Mouse (Mus musculus): Measurements from ENCODE around the gene Il23a. TPM values are rescaled to one million over a fixed set of nuclear protein-coding genes. Genes with fewer than 3 reads are reported as not detected.
A peak's percentile ranks its signal among the peaks of the same experiment; 100 is the strongest.

Gene Il23a
- 4.1 and 6.1 TPM in 2 replicates for total RNA-seq (2012; rRNA removed)

DNA sequence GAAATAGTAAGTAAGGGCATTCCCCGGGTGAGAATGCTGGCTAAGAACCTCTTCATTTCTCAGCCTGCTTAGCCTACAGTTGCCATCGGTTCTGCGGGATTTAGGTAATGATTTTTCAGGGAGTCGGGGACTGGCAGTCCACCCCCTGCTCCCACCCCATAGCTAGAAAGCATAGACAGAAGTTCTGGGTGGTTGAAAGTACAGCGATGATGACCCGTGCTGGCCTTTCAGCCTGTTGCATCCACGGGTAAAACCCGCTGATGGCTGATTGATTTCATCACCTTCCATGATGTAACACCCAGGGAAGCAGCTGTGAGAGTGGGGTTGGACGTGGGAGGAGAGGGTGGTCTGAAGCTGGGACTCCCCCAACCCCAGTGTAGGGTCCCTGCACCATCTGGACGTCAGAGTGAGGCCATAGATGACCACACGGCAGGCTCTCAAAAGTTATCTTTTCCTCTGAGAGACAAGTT lies at the start of gene Il23a:
Gene Il23a (minus strand): TSS at position 51 of the 470 bp plus-strand sequence.
- in situ Hi-C loops (cut with MboI; ENCODE audit: low sequenced_read_pairs in 2 of 2, unreplicated experiment in 2 of 2): no loop called here
- Histone ChIP-seq H3K36me3 (ENCODE audit: control insufficient read depth, insufficient read depth, low read length, poor library complexity, severe bottlenecking) (no peaks in the 10 kb centered on the region), H3K9ac (ENCODE audit: insufficient read depth, low read depth, low read length, poor library complexity, severe bottlenecking) (peak within 1 kb of the TSS; percentile 27), H3K9me3 (ENCODE audit: control insufficient read depth, insufficient read depth, low read depth, low read length) (no peaks in the 10 kb centered on the region), H3K4me3 (ENCODE audit: insufficient read depth in 1 of 2, low read depth in 1 of 2, low read length in 2 of 2, poor library complexity in 1 of 2, severe bottlenecking in 1 of 2) (peak within 1 kb of the TSS; percentile 23 to 30; a peak in 2 of 4 replicates), H3K27ac (ENCODE audit: insufficient read depth, low read depth, low read length, poor library complexity, severe bottlenecking) (no peak within 1 kb of the TSS), H3K4me1 (ENCODE audit: control insufficient read depth in 2 of 2, insufficient read depth in 2 of 2, low read length in 2 of 2, poor library complexity in 1 of 2) (peaks cover 0 to 5% of the 10 kb centered on the region in 2 experiments; a peak in 1 of 4 replicates)
- DNase-seq (ENCODE audit: low read depth, low spot score): no peak
- TF ChIP-seq HCFC1 (IDR thresholded peaks at IDR 0.05; ENCODE audit: borderline replicate concordance, insufficient read depth, low read length) (no peak), CHD2 (IDR thresholded peaks at IDR 0.05; ENCODE audit: low read depth, low read length) (no peak), MAFK (IDR thresholded peaks at IDR 0.05; ENCODE audit: insufficient read depth, low read depth, low read length) (no peak), ZNF384 (IDR thresholded peaks at IDR 0.05; ENCODE audit: low read depth, low read length) (no peak), ZC3H11A (IDR thresholded peaks at IDR 0.05; ENCODE audit: borderline replicate concordance, low read depth, low read length) (no peak)

DNA sequence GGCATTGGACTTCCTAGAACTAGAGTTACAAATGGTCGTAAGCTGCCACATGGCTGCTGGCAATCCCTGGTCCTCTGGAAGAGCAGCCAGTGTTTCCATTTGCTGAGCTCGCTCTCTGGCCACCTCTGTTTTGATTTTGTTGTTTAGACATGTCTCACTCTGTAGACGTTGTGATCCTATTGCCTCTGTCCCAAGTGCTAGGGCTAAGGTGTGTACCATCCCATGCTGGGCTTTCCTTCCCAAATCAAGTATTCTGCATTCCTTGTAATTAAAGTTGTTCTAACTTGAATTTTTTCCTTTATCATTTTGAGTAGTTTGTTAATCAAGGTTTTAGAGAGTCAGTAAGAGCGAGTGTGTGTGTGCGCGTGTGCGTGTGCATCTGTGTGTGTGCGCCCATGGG lies 49.0 kb upstream of the Il23a start:
- in situ Hi-C loops (cut with MboI; ENCODE audit: low sequenced_read_pairs in 2 of 2, unreplicated experiment in 2 of 2): no loop called here
- Histone ChIP-seq H3K4me1 (ENCODE audit: control insufficient read depth in 2 of 2, insufficient read depth in 2 of 2, low read length in 2 of 2, poor library complexity in 1 of 2) (peaks cover 5 to 7% of the 10 kb centered on the region in 2 experiments; a peak in 3 of 4 replicates), H3K27ac (ENCODE audit: insufficient read depth, low read depth, low read length, poor library complexity, severe bottlenecking) (no peak overlapping the region), H3K36me3 (ENCODE audit: control insufficient read depth, insufficient read depth, low read length, poor library complexity, severe bottlenecking) (peaks cover 25% of the 10 kb centered on the region), H3K4me3 (ENCODE audit: insufficient read depth in 1 of 2, low read depth in 1 of 2, low read length in 2 of 2, poor library complexity in 1 of 2, severe bottlenecking in 1 of 2) (no peak overlapping the region), H3K9ac (ENCODE audit: insufficient read depth, low read depth, low read length, poor library complexity, severe bottlenecking) (no peak overlapping the region), H3K9me3 (ENCODE audit: control insufficient read depth, insufficient read depth, low read depth, low read length) (no peaks in the 10 kb centered on the region)
- TF ChIP-seq HCFC1 (IDR thresholded peaks at IDR 0.05; ENCODE audit: borderline replicate concordance, insufficient read depth, low read length) (no peak), ZC3H11A (IDR thresholded peaks at IDR 0.05; ENCODE audit: borderline replicate concordance, low read depth, low read length) (no peak), MAFK (IDR thresholded peaks at IDR 0.05; ENCODE audit: insufficient read depth, low read depth, low read length) (no peak), ZNF384 (IDR thresholded peaks at IDR 0.05; ENCODE audit: low read depth, low read length) (no peak), CHD2 (IDR thresholded peaks at IDR 0.05; ENCODE audit: low read depth, low read length) (no peak)
- DNase-seq (ENCODE audit: low read depth, low spot score): no peak

- Histone ChIP-seq H3K4me3 (ENCODE audit: insufficient read depth in 1 of 2, low read depth in 1 of 2, low read length in 2 of 2, poor library complexity in 1 of 2, severe bottlenecking in 1 of 2) (no peak overlapping the region), H3K4me1 (ENCODE audit: control insufficient read depth in 2 of 2, insufficient read depth in 2 of 2, low read length in 2 of 2, poor library complexity in 1 of 2) (peaks cover 5 to 9% of the 10 kb centered on the region in 2 experiments; a peak in 3 of 4 replicates), H3K9ac (ENCODE audit: insufficient read depth, low read depth, low read length, poor library complexity, severe bottlenecking) (no peak overlapping the region), H3K27ac (ENCODE audit: insufficient read depth, low read depth, low read length, poor library complexity, severe bottlenecking) (no peak overlapping the region), H3K9me3 (ENCODE audit: control insufficient read depth, insufficient read depth, low read depth, low read length) (no peaks in the 10 kb centered on the region), H3K36me3 (ENCODE audit: control insufficient read depth, insufficient read depth, low read length, poor library complexity, severe bottlenecking) (peaks cover 8% of the 10 kb centered on the region; the same call in 1 of the 2 replicates)
- TF ChIP-seq ZNF384 (IDR thresholded peaks at IDR 0.05; ENCODE audit: low read depth, low read length): no peak
- TF ChIP-seq MAFK (IDR thresholded peaks at IDR 0.05; ENCODE audit: insufficient read depth, low read depth, low read length): no peak
- no peak for TF ChIP-seq ZC3H11A (IDR thresholded peaks at IDR 0.05; ENCODE audit: borderline replicate concordance, low read depth, low read length)
- no peak for TF ChIP-seq CHD2 (IDR thresholded peaks at IDR 0.05; ENCODE audit: low read depth, low read length)
- TF ChIP-seq HCFC1 (IDR thresholded peaks at IDR 0.05; ENCODE audit: borderline replicate concordance, insufficient read depth, low read length): no peak
- peak; percentile 46 for DNase-seq (ENCODE audit: low read depth, low spot score)
- in situ Hi-C loops (cut with MboI; ENCODE audit: low sequenced_read_pairs in 2 of 2, unreplicated experiment in 2 of 2): no loop called here
These were observed 46.2 kb upstream of the Il23a start for GRCm38 (mm10) chr10:128344568-128345275.

DNA sequence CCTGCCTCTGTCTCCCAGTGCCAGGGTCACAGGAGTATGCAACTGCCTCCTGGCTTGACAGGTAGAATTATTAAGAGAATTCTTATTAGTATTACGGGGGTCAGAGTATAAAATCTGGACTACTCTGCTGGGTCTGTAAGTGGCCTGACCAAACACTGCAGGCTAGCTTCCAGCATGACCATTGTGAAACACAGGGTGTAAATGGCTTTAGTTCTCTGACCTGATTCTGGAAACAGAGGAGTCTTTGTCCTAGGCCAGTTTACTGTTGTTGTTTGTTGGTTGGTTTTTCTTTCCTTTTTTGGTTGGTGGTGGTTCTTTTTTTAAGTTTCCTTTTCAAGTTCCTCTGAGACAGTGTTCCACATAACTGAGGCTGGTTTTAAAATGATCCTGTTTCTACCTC lies 44.9 kb upstream of the Il23a start:
- no peak for TF ChIP-seq ZNF384 (IDR thresholded peaks at IDR 0.05; ENCODE audit: low read depth, low read length)
- no peak for TF ChIP-seq CHD2 (IDR thresholded peaks at IDR 0.05; ENCODE audit: low read depth, low read length)
- TF ChIP-seq HCFC1 (IDR thresholded peaks at IDR 0.05; ENCODE audit: borderline replicate concordance, insufficient read depth, low read length): no peak
- no peak for TF ChIP-seq ZC3H11A (IDR thresholded peaks at IDR 0.05; ENCODE audit: borderline replicate concordance, low read depth, low read length)
- no peak for TF ChIP-seq MAFK (IDR thresholded peaks at IDR 0.05; ENCODE audit: insufficient read depth, low read depth, low read length)
- H3K36me3 ChIP-seq (ENCODE audit: control insufficient read depth, insufficient read depth, low read length, poor library complexity, severe bottlenecking): peaks cover 6% of the 10 kb centered on the region; the same call in 1 of the 2 replicates

More for the DNA sequence above, 44.9 kb upstream of the Il23a start:
- Histone ChIP-seq H3K27ac (ENCODE audit: insufficient read depth, low read depth, low read length, poor library complexity, severe bottlenecking) (no peak overlapping the region; the same call in 1 of the 2 replicates), H3K9me3 (ENCODE audit: control insufficient read depth, insufficient read depth, low read depth, low read length) (no peaks in the 10 kb centered on the region), H3K9ac (ENCODE audit: insufficient read depth, low read depth, low read length, poor library complexity, severe bottlenecking) (no peak overlapping the region), H3K4me3 (ENCODE audit: insufficient read depth in 1 of 2, low read depth in 1 of 2, low read length in 2 of 2, poor library complexity in 1 of 2, severe bottlenecking in 1 of 2) (no peak overlapping the region), H3K4me1 (ENCODE audit: control insufficient read depth in 2 of 2, insufficient read depth in 2 of 2, low read length in 2 of 2, poor library complexity in 1 of 2) (peaks cover 7 to 9% of the 10 kb centered on the region in 2 experiments; a peak in 3 of 4 replicates)
- in situ Hi-C loops (cut with MboI; ENCODE audit: low sequenced_read_pairs in 2 of 2, unreplicated experiment in 2 of 2): no loop called here
- no peak for DNase-seq (ENCODE audit: low read depth, low spot score)
